Mouse (Mus musculus) cortical plate, adult 2 months (tissue): ENCODE measurements around the gene Sugp2.

Experiments
- CTCF ChIP-seq: fragments of 200-500 bp; IDR thresholded peaks from 2 replicates; pipeline ENCODE4 v1.5.1; 2011; ENCODE audit warnings: mild to moderate bottlenecking, control low read depth, low read length; ENCODE audit not compliant: insufficient read depth; ENCODE audit errors: extremely low read depth
- POLR2A ChIP-seq: fragments of 200-500 bp; IDR thresholded peaks from 2 replicates; pipeline ENCODE4 v1.6.1; 2011; ENCODE audit warnings: mild to moderate bottlenecking, low read length, control low read depth; ENCODE audit not compliant: insufficient read depth; ENCODE audit errors: extremely low read depth

DNA sequence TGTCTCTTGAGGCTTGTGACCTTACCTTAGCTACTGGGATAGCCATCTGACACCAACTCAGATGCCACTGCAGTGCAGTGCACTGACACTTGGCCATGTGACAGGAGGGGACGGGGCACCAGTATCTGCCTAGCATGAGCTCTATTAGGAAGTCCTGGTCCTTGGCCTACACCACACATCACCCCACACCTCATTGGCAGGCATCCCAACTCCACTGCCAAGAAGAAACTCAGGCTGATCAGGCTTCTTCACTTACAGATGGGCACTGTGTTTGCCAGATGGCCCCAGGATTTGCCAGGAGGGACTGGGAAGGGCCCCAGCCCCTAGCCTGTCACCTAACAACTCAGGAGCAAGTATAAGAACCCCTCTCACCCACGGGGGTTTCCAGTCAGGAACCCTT, 79.4 kb downstream of the Sugp2 start:
- TF ChIP-seq POLR2A (no peak), CTCF (no peak)
